ENCODE assay signal across 9 mouse cellular contexts in the genomic region with DNA sequence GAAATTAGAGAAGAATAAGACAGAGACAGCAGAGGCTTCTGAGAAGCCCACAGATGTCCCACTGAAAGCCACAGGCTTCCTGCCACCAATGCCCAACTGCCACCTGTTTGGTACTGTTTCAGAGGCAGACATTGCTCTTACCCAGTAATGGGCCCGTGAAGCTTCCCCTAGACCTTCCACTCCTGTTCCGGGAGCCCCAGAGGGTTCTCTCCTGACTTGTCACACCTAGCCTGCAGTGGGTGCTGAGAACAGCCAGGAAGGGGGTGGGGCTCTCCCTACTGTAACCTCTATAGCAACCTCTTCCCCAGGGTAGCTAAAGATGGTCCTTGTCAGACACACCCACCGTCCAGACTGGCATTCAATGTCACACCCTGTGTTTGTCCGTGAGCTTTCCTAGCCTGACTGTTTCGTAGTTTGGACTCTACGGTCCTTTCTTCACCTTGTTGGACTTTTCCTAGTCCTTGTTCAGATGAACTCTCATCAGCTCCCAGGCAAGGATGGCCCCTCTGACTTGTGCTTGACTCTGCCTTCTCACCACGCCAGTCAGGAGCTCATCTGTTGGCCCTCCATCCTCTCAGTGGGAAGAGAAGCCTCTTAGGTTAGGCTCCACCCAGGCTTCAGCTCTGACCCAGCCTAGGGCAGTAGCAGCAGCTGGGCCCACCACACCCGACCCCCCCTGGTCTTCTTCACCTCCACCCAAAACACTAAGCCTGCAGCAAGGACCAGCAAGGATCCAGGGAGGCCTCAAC. TPM values are rescaled to one million over a fixed set of nuclear protein-coding genes. Genes with fewer than 3 reads are reported as not detected.
DNase-seq lines count a peak whose midpoint lies in the region; ATAC-seq lines count a peak whose summit lies in the region.
"Had no signal": no experiment of that assay in that cellular context is flagged by ENCODE, and none has a peak within 500 bp of the region (broad histone marks: within the 10 kb centered on the region; RNA-seq: fewer than 3 reads in every experiment).

No protein-coding gene starts in this region.

- H3K4me2 ChIP-seq in heart, embryonic 16.5 days (ENCODE audit: low read depth, low read length): peak overlapping the region; percentile 79
- H3K4me2 ChIP-seq in embryonic facial prominence, embryonic 14.5 days (ENCODE audit: low read depth, low read length): peak overlapping the region; percentile 72
- peak overlapping the region; percentile 83 for H3K4me2 ChIP-seq in intestine, embryonic 16.5 days (ENCODE audit: low read depth, low read length)
- peak overlapping the region; percentile 67 for H3K4me2 ChIP-seq in neural tube, embryonic 13.5 days

- H3K4me3 ChIP-seq in heart, embryonic 16.5 days (ENCODE audit: low read length): peak overlapping the region; percentile 87
- no peak overlapping the region for H3K4me3 ChIP-seq in embryonic facial prominence, embryonic 14.5 days (ENCODE audit: low read depth, low read length)
- H3K4me3 ChIP-seq in intestine, embryonic 16.5 days (ENCODE audit: low read length): peak overlapping the region; percentile 9; the same call in 1 of the 2 replicates
- H3K4me3 ChIP-seq in neural tube, embryonic 13.5 days: peak overlapping the region; percentile 84

- ATAC-seq in heart, embryonic 16.5 days (replicated peaks; ENCODE audit: extremely low read depth, insufficient read depth, low FRiP score): no peak
- ATAC-seq in embryonic facial prominence, embryonic 14.5 days (ENCODE audit: low read depth): no peak
- ATAC-seq in intestine, embryonic 16.5 days: no peak
- no peak for ATAC-seq in neural tube, embryonic 13.5 days (ENCODE audit: low read depth)

- no peaks in the 10 kb centered on the region for H3K9me3 ChIP-seq in heart, embryonic 16.5 days (replicated peaks; ENCODE audit: control insufficient read depth, low read length)
- no peaks in the 10 kb centered on the region for H3K9me3 ChIP-seq in embryonic facial prominence, embryonic 14.5 days (ENCODE audit: control insufficient read depth, low read length)
- H3K9me3 ChIP-seq in intestine, embryonic 16.5 days (ENCODE audit: control insufficient read depth, low read length): no peaks in the 10 kb centered on the region
- H3K9me3 ChIP-seq in neural tube, embryonic 13.5 days: no peaks in the 10 kb centered on the region

- no peaks in the 10 kb centered on the region for H3K36me3 ChIP-seq in heart, embryonic 16.5 days (ENCODE audit: control insufficient read depth, insufficient read depth)
- no peaks in the 10 kb centered on the region for H3K36me3 ChIP-seq in embryonic facial prominence, embryonic 14.5 days (ENCODE audit: control insufficient read depth, insufficient read depth, low read length)
- no peaks in the 10 kb centered on the region for H3K36me3 ChIP-seq in intestine, embryonic 16.5 days (ENCODE audit: control insufficient read depth, insufficient read depth, low read length)
- H3K36me3 ChIP-seq in neural tube, embryonic 13.5 days: no peaks in the 10 kb centered on the region

- DNase-seq in heart, postnatal 10 days: no peak
- DNase-seq in embryonic facial prominence, embryonic 14.5 days (ENCODE audit: low spot score): no peak
- DNase-seq in cerebellum, postnatal 10 days: no peak
- no peak for DNase-seq in ovary, postnatal 10 days (ENCODE audit: low spot score)
- DNase-seq in adrenal gland, postnatal 14 days: no peak
- DNase-seq: cerebellum, adult 11-12 months had no signal

- H3K9ac ChIP-seq in heart, embryonic 16.5 days (ENCODE audit: low read length): no peak overlapping the region
- no peak overlapping the region for H3K9ac ChIP-seq in embryonic facial prominence, embryonic 14.5 days (ENCODE audit: low read depth, low read length)
- H3K9ac ChIP-seq in intestine, embryonic 16.5 days (ENCODE audit: low read depth, low read length): peak overlapping the region; percentile 83
- H3K9ac ChIP-seq in neural tube, embryonic 13.5 days: peak overlapping the region; percentile 83

- no peak overlapping the region for H3K27ac ChIP-seq in heart, embryonic 16.5 days (ENCODE audit: low read length)
- H3K27ac ChIP-seq in embryonic facial prominence, embryonic 14.5 days (replicated peaks; ENCODE audit: low read depth, low read length): no peak overlapping the region
- H3K27ac ChIP-seq in intestine, embryonic 16.5 days (ENCODE audit: low read length): peak overlapping the region; percentile 18; the same call in 1 of the 2 replicates
- no peak overlapping the region for H3K27ac ChIP-seq in neural tube, embryonic 13.5 days (replicated peaks)

- intact Hi-C loops in heart, postnatal 10 days (cut with DNase I): no loop called here

- no peaks in the 10 kb centered on the region for H3K27me3 ChIP-seq in heart, embryonic 16.5 days (ENCODE audit: control insufficient read depth, insufficient read depth, low read length)
- no peaks in the 10 kb centered on the region for H3K27me3 ChIP-seq in embryonic facial prominence, embryonic 14.5 days (replicated peaks; ENCODE audit: control insufficient read depth, insufficient read depth, low read length)
- H3K27me3 ChIP-seq in intestine, embryonic 16.5 days (replicated peaks; ENCODE audit: control insufficient read depth, insufficient read depth, low read length): no peaks in the 10 kb centered on the region
- no peaks in the 10 kb centered on the region for H3K27me3 ChIP-seq in neural tube, embryonic 13.5 days

- WGBS in heart, embryonic 16.5 days: 61% methylated on average over 8 of the region's 8 CpGs
- WGBS in embryonic facial prominence, embryonic 14.5 days: 74% methylated on average over 8 of the region's 8 CpGs
- WGBS in intestine, embryonic 16.5 days: 65% methylated on average over 8 of the region's 8 CpGs
- 75% methylated on average over 8 of the region's 8 CpGs for WGBS in neural tube, embryonic 13.5 days

- H3K4me1 ChIP-seq in heart, embryonic 16.5 days (ENCODE audit: control insufficient read depth, insufficient read depth, low read length): peaks cover 4% of the 10 kb centered on the region; the same call in 1 of the 2 replicates
- peaks cover 7% of the 10 kb centered on the region; the same call in 1 of the 2 replicates for H3K4me1 ChIP-seq in embryonic facial prominence, embryonic 14.5 days (ENCODE audit: control insufficient read depth, insufficient read depth, low read length)
- H3K4me1 ChIP-seq in intestine, embryonic 16.5 days (ENCODE audit: control insufficient read depth, insufficient read depth, low read length): peaks cover 36% of the 10 kb centered on the region
- peaks cover 48% of the 10 kb centered on the region for H3K4me1 ChIP-seq in neural tube, embryonic 13.5 days (replicated peaks)

RNA-seq across cellular contexts. Expression of gene Capn5, which starts 1.6 kb away (rescaled TPM):
- polyA plus RNA-seq in heart, embryonic 16.5 days (2015; fragmentation: Nextera tagmentation; extraction: Ambion mirVana): 5.0 and 7.4 TPM in 2 replicates
- total RNA-seq in heart, postnatal 10 days (2021): 1 to 10 TPM; 1.9 to 3.0 TPM
- 5.0 and 6.0 TPM in 2 replicates for polyA plus RNA-seq in embryonic facial prominence, embryonic 14.5 days (2014; fragmentation: Nextera tagmentation; extraction: Ambion mirVana)
- 10.2 and 10.9 TPM in 2 replicates for polyA plus RNA-seq in intestine, embryonic 16.5 days (2015; fragmentation: Nextera tagmentation; extraction: Ambion mirVana)
- 18.4 and 20.8 TPM in 2 replicates for polyA plus RNA-seq in neural tube, embryonic 13.5 days (2015; fragmentation: Nextera tagmentation; extraction: Ambion mirVana)
- 6.2 and 9.8 TPM in 2 replicates for total RNA-seq in adrenal gland, postnatal 14 days (2021)

RNA-seq across cellular contexts. Expression of gene B3gnt6, which starts 22.8 kb away (rescaled TPM):
- polyA plus RNA-seq in heart, embryonic 16.5 days (2015; fragmentation: Nextera tagmentation; extraction: Ambion mirVana): 0.17 and 0.24 TPM in 2 replicates
- total RNA-seq in heart, postnatal 10 days (2021): not detected
- 0.07 and 0.08 TPM in 2 replicates for polyA plus RNA-seq in embryonic facial prominence, embryonic 14.5 days (2014; fragmentation: Nextera tagmentation; extraction: Ambion mirVana)
- polyA plus RNA-seq in intestine, embryonic 16.5 days (2015; fragmentation: Nextera tagmentation; extraction: Ambion mirVana): 0.15 TPM in 1 of 2 replicates, not detected in the other
- 0.24 and 0.36 TPM in 2 replicates for polyA plus RNA-seq in neural tube, embryonic 13.5 days (2015; fragmentation: Nextera tagmentation; extraction: Ambion mirVana)
- 5.6 and 8.5 TPM in 2 replicates for total RNA-seq in adrenal gland, postnatal 14 days (2021)

RNA-seq across cellular contexts. Expression of gene Omp, which starts 31.2 kb away (rescaled TPM):
- 0.17 and 0.26 TPM in 2 replicates for polyA plus RNA-seq in heart, embryonic 16.5 days (2015; fragmentation: Nextera tagmentation; extraction: Ambion mirVana)
- total RNA-seq in heart, postnatal 10 days (2021): under 1 TPM; 0.12 to 0.14 TPM
- 2.7 and 4.8 TPM in 2 replicates for polyA plus RNA-seq in embryonic facial prominence, embryonic 14.5 days (2014; fragmentation: Nextera tagmentation; extraction: Ambion mirVana)
- polyA plus RNA-seq in intestine, embryonic 16.5 days (2015; fragmentation: Nextera tagmentation; extraction: Ambion mirVana): 0.37 TPM in 2 replicates
- polyA plus RNA-seq in neural tube, embryonic 13.5 days (2015; fragmentation: Nextera tagmentation; extraction: Ambion mirVana): 0.45 and 0.60 TPM in 2 replicates
- 2.1 and 2.4 TPM in 2 replicates for total RNA-seq in adrenal gland, postnatal 14 days (2021)

RNA-seq across cellular contexts. Expression of gene Myo7a, which starts 57.2 kb away (rescaled TPM):
- polyA plus RNA-seq in heart, embryonic 16.5 days (2015; fragmentation: Nextera tagmentation; extraction: Ambion mirVana): 4.8 and 6.5 TPM in 2 replicates
- total RNA-seq in heart, postnatal 10 days (2021): 1 to 10 TPM; 4.2 to 4.6 TPM
- polyA plus RNA-seq in embryonic facial prominence, embryonic 14.5 days (2014; fragmentation: Nextera tagmentation; extraction: Ambion mirVana): 9.2 and 10.1 TPM in 2 replicates
- 24.0 and 35.6 TPM in 2 replicates for polyA plus RNA-seq in intestine, embryonic 16.5 days (2015; fragmentation: Nextera tagmentation; extraction: Ambion mirVana)
- polyA plus RNA-seq in neural tube, embryonic 13.5 days (2015; fragmentation: Nextera tagmentation; extraction: Ambion mirVana): 13.4 and 14.6 TPM in 2 replicates
- 58.6 and 86.2 TPM in 2 replicates for total RNA-seq in adrenal gland, postnatal 14 days (2021)

Comparison
In these comparisons a context has a peak if more than half of its experiments do, and no peak if none do; other contexts are left out.
1. H3K9ac ChIP-seq: peak in intestine, embryonic 16.5 days (single experiment) and neural tube, embryonic 13.5 days (single experiment); none in heart, embryonic 16.5 days (single experiment) and embryonic facial prominence, embryonic 14.5 days (single experiment).
2. Peak in every context shown above with its lines, with median percentiles within 50 percentile points of each other: H3K4me2 ChIP-seq.